Mouse (Mus musculus) heart, adult 2 months (tissue): ENCODE data around the gene Rsbn1l. TPM values are rescaled to one million over a fixed set of nuclear protein-coding genes. Genes with fewer than 3 reads are reported as not detected.
A peak's percentile ranks its signal among the peaks of the same experiment; 100 is the strongest.

Experiments used
- DNase-seq, 2 experiments: peaks; one replicate each; pipeline ENCODE4 v3.0.0; 2021
- H3K27ac ChIP-seq: fragments of 200-600 bp; 2 replicates; pipeline ENCODE4 v1.8.1; 2022
- H3K27me3 ChIP-seq: fragments of 200-500 bp; 2 replicates; pipeline ENCODE4 v1.6.1; 2012; ENCODE audit warnings: mild to moderate bottlenecking, low read length, inconsistent platforms, mixed read lengths; ENCODE audit not compliant: control insufficient read depth, insufficient read depth
- H3K36me3 ChIP-seq: fragments of 200-500 bp; 2 replicates; pipeline ENCODE4 v1.6.1; 2012; ENCODE audit warnings: low read length, inconsistent platforms; ENCODE audit not compliant: control insufficient read depth, insufficient read depth
- H3K4me1 ChIP-seq: fragments of 200-500 bp; 2 replicates; pipeline ENCODE4 v1.6.1; 2011; ENCODE audit warnings: low read length; ENCODE audit not compliant: control insufficient read depth, insufficient read depth
- H3K4me3 ChIP-seq: fragments of 200-600 bp; 2 replicates; pipeline ENCODE4 v1.8.1; 2022
- H3K79me2 ChIP-seq: fragments of 200-500 bp; replicated peaks from 2 replicates; pipeline ENCODE4 v1.6.1; 2012; ENCODE audit warnings: mild to moderate bottlenecking, inconsistent platforms, low read length, moderate library complexity, mixed read lengths; ENCODE audit not compliant: control insufficient read depth, insufficient read depth
- H3K9ac ChIP-seq: fragments of 200-500 bp; 2 replicates; pipeline ENCODE4 v1.6.1; 2012; ENCODE audit warnings: low read depth, mild to moderate bottlenecking, control low read depth, inconsistent platforms, low read length, mixed read lengths
- CTCF ChIP-seq: fragments of 200-600 bp; IDR thresholded peaks from 2 replicates; pipeline ENCODE4 v1.8.1; 2022; ENCODE audit warnings: antibody characterized with exemption, mild to moderate bottlenecking, moderate library complexity
- EP300 ChIP-seq: fragments of 200-500 bp; IDR thresholded peaks from 2 replicates; pipeline ENCODE4 v1.6.1; 2011; ENCODE audit warnings: low read depth, low read length, control low read depth; ENCODE audit not compliant: insufficient read depth
- POLR2A ChIP-seq: fragments of 200-500 bp; IDR thresholded peaks from 2 replicates; pipeline ENCODE4 v1.6.1; 2011; ENCODE audit warnings: mild to moderate bottlenecking, low read depth, low read length, control low read depth; ENCODE audit not compliant: insufficient read depth
- WGBS: fragments of 180-500 bp; shearing (Covaris S2); methylation state at CpG from one replicate; pipeline ENCODE4 v1.1.7; 2018; 5-methylcytosine and 5-hydroxymethylcytosine counted together
- intact Hi-C: fragments of 180-260 bp; cut with DNase I; formaldehyde crosslinking; loops from one replicate; pipeline ENCODE4 v1.15.1; 2025
- polyA plus RNA-seq: library from polyadenylated mRNA; depleted of rRNA; stranded (reverse); fragments of >200 nt; gene quantifications from 2 replicates; pipeline ENCODE4 v1.2.3, GENCODE M21; 2012
- total RNA-seq, 2 experiments: library from RNA; stranded (reverse); gene quantifications; 2 replicates each; pipeline ENCODE4 v1.2.3; 2021

Rsbn1l gene
- total and polyA plus RNA-seq, 3 experiments, result 3.7 to 15.1 (median 11.5) TPM

DNA sequence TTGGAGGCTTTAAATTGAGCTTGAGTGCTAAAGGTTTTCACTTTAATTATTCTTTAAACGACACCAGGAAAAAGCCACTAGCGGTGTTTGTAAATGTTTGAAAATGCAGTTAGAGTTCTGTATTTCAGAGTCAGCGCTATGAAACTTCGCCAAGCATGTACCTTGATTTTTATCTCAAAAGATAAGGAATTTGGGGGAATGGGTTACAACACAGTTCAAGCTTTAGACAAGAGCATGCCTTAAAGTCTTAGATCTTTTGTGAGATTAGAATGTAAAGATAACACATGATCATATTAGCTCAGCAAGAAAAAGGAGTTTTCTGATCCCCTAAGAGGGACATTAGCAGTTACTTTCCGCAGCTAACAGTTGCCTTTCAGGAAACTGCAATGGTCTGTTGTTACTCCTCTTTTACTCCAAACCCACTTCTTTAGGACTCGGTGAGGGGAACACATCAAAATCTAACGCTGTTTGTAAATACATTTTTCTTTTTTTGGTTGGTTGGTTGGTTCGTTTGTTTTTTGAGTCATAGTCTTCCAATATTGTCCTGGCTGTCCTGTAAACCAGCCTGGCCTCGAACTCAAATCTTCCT, 3.8 kb downstream of the Rsbn1l start:
- 10% methylated on average over 9 of the region's 9 CpGs for WGBS
- TF ChIP-seq EP300 (no peak), POLR2A (no peak), CTCF (no peak)
- H3K36me3 ChIP-seq, result peaks cover 7% of the 10 kb centered on the region
- peaks cover 2% of the 10 kb centered on the region; the same call in 1 of the 2 replicates for H3K4me1 ChIP-seq
- no peak for DNase-seq
- H3K27ac ChIP-seq, result peak overlapping the region; percentile 97
- peak overlapping the region; percentile 90; the same call in 1 of the 2 replicates for H3K9ac ChIP-seq
- peak overlapping the region; percentile 87 for H3K4me3 ChIP-seq
- H3K79me2 ChIP-seq, result no peaks in the 10 kb centered on the region; the same call in none of the 2 replicates
- intact Hi-C loops, result loop anchor here (2.0 to 5.0 kb wide), 2 partner anchors 40 to 70 kb away; partner anchors contain the start of genes Phtf2 and Tmem60
- no peaks in the 10 kb centered on the region for H3K27me3 ChIP-seq

DNA sequence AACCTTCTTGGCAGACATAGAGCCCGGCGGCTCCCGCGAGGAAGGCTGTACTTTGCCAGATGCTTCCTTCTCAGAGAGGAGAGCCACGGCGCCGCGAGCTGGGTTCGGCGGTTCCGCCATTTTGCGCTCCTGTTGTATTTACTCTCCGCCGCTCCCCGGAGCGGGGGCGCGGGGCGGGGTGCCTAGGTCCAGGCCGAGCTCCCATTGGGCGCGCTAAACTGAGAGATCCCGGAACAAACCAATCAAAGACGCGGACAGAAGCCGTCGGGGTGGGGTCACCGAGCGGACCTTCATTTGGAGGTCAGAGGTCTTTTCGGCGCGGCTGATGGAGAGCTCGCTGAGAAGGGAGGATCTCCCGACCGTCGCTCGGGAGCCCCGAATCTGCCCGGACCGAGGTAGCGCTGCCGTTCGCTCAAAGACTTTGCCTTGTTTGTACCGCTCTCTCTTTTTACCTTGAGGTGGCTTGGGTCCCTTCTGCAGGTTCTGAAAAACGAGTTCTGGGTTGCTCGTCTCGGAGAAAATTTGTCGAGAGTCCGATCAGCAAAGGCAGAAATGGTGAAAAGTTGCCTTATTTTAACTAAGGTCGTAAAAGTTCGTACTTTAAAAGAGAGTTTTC, 4.4 kb downstream of the Rsbn1l start:
- DNase-seq, result peak; percentile 94 to 98
- Histone ChIP-seq H3K4me1 (peaks cover 5% of the 10 kb centered on the region), H3K27me3 (no peaks in the 10 kb centered on the region), H3K79me2 (no peaks in the 10 kb centered on the region; the same call in none of the 2 replicates), H3K27ac (peak overlapping the region; percentile 97), H3K4me3 (peak overlapping the region; percentile 87), H3K36me3 (peaks cover 7% of the 10 kb centered on the region), H3K9ac (peak overlapping the region; percentile 90)
- intact Hi-C loops, result loop anchor here (2.0 to 5.0 kb wide), 3 partner anchors 39 to 103 kb away; partner anchors contain the start of genes Phtf2, Ptpn12 and Tmem60
- TF ChIP-seq EP300 (no peak), POLR2A (peak; percentile 89)
- WGBS, result under 1% methylated on average over 51 of the region's 51 CpGs

DNA sequence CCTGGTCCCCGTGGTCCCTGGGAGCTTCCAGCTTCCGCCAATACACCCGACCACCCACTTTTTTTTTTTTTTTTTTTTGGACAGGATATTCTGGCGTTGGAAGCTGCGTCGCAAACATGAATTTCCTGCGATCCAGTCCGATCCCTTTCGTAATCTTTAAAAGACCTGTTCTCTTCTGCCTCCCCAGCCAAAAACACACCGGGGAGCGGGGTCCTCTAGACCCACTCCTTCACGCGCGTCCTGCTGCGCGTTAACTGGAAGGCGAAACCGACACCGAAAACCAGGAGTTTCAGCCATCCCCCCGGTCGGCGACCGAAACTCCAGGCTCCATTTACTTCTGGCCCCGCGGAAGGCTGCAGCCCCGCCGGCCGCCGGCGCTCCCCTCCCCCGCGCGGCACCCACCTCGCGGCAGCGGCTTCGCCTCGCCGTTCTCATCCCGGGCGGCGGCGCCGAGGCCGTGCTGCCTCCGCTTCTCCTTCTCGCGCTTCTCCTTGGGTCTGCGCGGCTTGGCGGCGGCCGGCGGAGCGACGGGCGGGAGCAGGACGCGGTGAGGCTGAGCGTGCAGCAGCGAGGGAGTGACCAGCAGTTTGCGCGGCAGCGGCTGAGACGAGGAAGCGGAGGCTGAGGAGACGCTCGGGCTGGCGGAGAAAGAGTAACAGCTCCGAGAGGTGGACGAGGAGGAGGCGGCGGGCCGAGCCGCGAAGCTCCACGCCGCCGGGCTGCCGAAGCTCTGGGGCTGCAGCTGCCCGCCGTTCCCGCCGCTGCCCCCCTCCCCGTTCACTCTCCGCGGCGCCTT, 5.1 kb downstream of the Rsbn1l start:
- H3K27me3 ChIP-seq, result no peaks in the 10 kb centered on the region
- H3K79me2 ChIP-seq, result peaks cover 2% of the 10 kb centered on the region
- H3K9ac ChIP-seq, result peak overlapping the region; percentile 88
- peaks cover 7% of the 10 kb centered on the region for H3K4me1 ChIP-seq
- peak overlapping the region; percentile 87 for H3K4me3 ChIP-seq
- intact Hi-C loops, result loop anchor here (2.0 to 5.0 kb wide), 2 partner anchors 39 to 104 kb away; partner anchors contain the start of gene Ptpn12
- WGBS, result under 1% methylated on average over 85 of the region's 88 CpGs
- peak overlapping the region; percentile 97 for H3K27ac ChIP-seq
- peaks cover 7% of the 10 kb centered on the region for H3K36me3 ChIP-seq
- TF ChIP-seq EP300 (0 out of 2 replicates have a peak, but pooled peaks have one; percentile 26), POLR2A (peak; percentile 46; the same call in 1 of the 2 replicates), CTCF (no peak)
- peak; percentile 60 to 77 for DNase-seq

DNA sequence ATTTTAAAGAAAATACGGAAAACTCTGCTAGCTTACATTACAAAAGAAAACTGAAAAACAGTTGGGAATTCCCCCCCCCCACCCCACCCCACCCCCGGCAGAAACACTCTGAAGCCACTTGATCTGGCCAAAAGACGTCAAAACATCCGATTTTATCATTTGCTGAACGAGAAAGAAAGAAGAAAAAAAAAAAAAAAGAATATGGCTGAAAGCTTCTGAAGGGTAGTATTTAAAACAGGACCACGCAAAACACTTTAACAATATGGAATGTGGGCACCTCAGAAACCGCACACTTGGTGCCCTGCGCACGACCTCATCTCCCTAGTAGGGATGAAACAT, 5.7 kb downstream of the Rsbn1l start:
- Histone ChIP-seq H3K9ac (peak overlapping the region; percentile 88), H3K27ac (peak overlapping the region; percentile 97), H3K4me1 (peaks cover 8% of the 10 kb centered on the region), H3K79me2 (peaks cover 2% of the 10 kb centered on the region), H3K27me3 (no peaks in the 10 kb centered on the region), H3K4me3 (peak overlapping the region; percentile 87), H3K36me3 (peaks cover 10% of the 10 kb centered on the region)
- TF ChIP-seq POLR2A, result no peak
- no peak for TF ChIP-seq EP300
- TF ChIP-seq CTCF, result no peak
- intact Hi-C loops, result loop anchor here (2.0 to 5.0 kb wide), 2 partner anchors 38 to 104 kb away; partner anchors contain the start of gene Ptpn12
- no peak for DNase-seq
- WGBS, result 0% methylated on average over 9 of the region's 9 CpGs

DNA sequence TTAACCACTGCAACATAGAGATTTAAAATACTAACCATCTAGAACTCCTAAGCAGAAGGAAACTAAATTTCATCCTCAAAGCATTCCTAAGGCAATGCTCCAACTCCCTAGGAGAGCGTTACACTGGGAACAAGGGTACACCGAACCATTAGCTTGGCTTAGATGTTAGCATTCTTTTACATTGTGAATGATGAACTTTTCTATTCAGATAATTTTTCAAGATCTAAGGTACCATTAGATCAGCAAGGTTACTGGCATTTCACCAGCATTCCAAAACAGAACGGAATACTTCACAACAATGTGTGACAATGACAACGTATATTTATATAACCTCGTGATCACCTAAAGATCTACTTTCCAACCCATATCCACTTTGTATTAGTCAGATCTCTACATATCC, 6.1 kb downstream of the Rsbn1l start:
- no peaks in the 10 kb centered on the region for H3K27me3 ChIP-seq
- peaks cover 11% of the 10 kb centered on the region for H3K36me3 ChIP-seq
- peaks cover 11% of the 10 kb centered on the region for H3K4me1 ChIP-seq
- H3K27ac ChIP-seq, result peak overlapping the region; percentile 97
- 0 out of 2 replicates have a peak overlapping the region, but pooled peaks have one; percentile 15 for H3K9ac ChIP-seq
- WGBS, result 2% methylated on average over 5 of the region's 5 CpGs
- TF ChIP-seq CTCF, result no peak
- TF ChIP-seq POLR2A, result no peak
- H3K4me3 ChIP-seq, result peak overlapping the region; percentile 87
- H3K79me2 ChIP-seq, result peaks cover 2% of the 10 kb centered on the region
- intact Hi-C loops, result loop anchor here (2.0 to 5.0 kb wide), 2 partner anchors 38 to 105 kb away; partner anchors contain the start of gene Ptpn12
- no peak for DNase-seq
